Mouse (Mus musculus) myocyte (in vitro differentiated cells): ENCODE measurements around the gene Rai1. TPM values are rescaled to one million over a fixed set of nuclear protein-coding genes. Genes with fewer than 3 reads are reported as not detected.

Experiments
- H3K27me3 ChIP-seq: one replicate; pipeline ENCODE4 v1.6.1; 2011; ENCODE audit not compliant: control insufficient read depth, insufficient read depth, insufficient read length
- H3K36me3 ChIP-seq: one replicate; pipeline ENCODE4 v1.6.1; 2011; ENCODE audit not compliant: control insufficient read depth, insufficient read depth
- H3K4me2 ChIP-seq: one replicate; pipeline ENCODE4 v1.6.1; 2011; ENCODE audit warnings: low read depth, control low read depth
- H3K4me3 ChIP-seq: one replicate; pipeline ENCODE4 v1.5.1; 2011; ENCODE audit warnings: mild to moderate bottlenecking, control low read depth, moderate library complexity
- H3K79me2 ChIP-seq: one replicate; pipeline ENCODE4 v1.6.1; 2011; ENCODE audit not compliant: control insufficient read depth, insufficient read depth
- H3ac ChIP-seq: one replicate; pipeline ENCODE4 v1.6.1; 2011; ENCODE audit not compliant: control insufficient read depth, insufficient read length
- CEBPB ChIP-seq: IDR thresholded peaks from 2 replicates; pipeline ENCODE4 v1.6.1; 2011; ENCODE audit warnings: mild to moderate bottlenecking, moderate library complexity; ENCODE audit not compliant: poor library complexity, insufficient read depth, severe bottlenecking
- E2F4 ChIP-seq: IDR thresholded peaks from one replicate; pipeline ENCODE4 v1.6.1; 2011; ENCODE audit warnings: mild to moderate bottlenecking, control low read depth, moderate library complexity; ENCODE audit not compliant: insufficient read depth
- MAX ChIP-seq: IDR thresholded peaks from one replicate; pipeline ENCODE4 v1.6.1; 2011; ENCODE audit warnings: low read depth, mild to moderate bottlenecking, control low read depth
- MYOD1 ChIP-seq, 3 experiments: IDR thresholded peaks; one replicate each; pipeline ENCODE4 v1.6.1; 2011; ENCODE audit warnings: control low read depth in 2 of 3, low read depth in 2 of 3, mild to moderate bottlenecking in 2 of 3, moderate library complexity in 1 of 3; ENCODE audit not compliant: insufficient read length in 2 of 3, control insufficient read depth in 1 of 3
- MYOG ChIP-seq, 3 experiments: IDR thresholded peaks; one replicate each; pipeline ENCODE4 v1.6.1; 2011; ENCODE audit warnings: control low read depth in 2 of 3, low read depth in 2 of 3, mild to moderate bottlenecking in 2 of 3; ENCODE audit not compliant: insufficient read length in 2 of 3, control insufficient read depth in 1 of 3, insufficient read depth in 1 of 3
- POLR2A ChIP-seq: IDR thresholded peaks from one replicate; pipeline ENCODE4 v1.6.1; 2011; ENCODE audit warnings: low read depth, mild to moderate bottlenecking, control low read depth, moderate library complexity; ENCODE audit not compliant: insufficient read length
- POLR2AphosphoS2 ChIP-seq: IDR thresholded peaks from one replicate; pipeline ENCODE4 v1.6.1; 2011; ENCODE audit warnings: low read depth, control low read depth; ENCODE audit not compliant: insufficient read length
- REST ChIP-seq: IDR thresholded peaks from one replicate; pipeline ENCODE4 v1.6.1; 2011; ENCODE audit warnings: mild to moderate bottlenecking, control low read depth, moderate library complexity; ENCODE audit not compliant: insufficient read depth, insufficient read length
- SRF ChIP-seq: IDR thresholded peaks from one replicate; pipeline ENCODE4 v1.6.1; 2011; ENCODE audit warnings: low read depth; ENCODE audit not compliant: control insufficient read depth, insufficient read length
- TCF12 ChIP-seq: IDR thresholded peaks from one replicate; pipeline ENCODE4 v1.6.1; 2011; ENCODE audit warnings: mild to moderate bottlenecking, control low read depth; ENCODE audit not compliant: poor library complexity, insufficient read depth, severe bottlenecking
- TCF3 ChIP-seq: IDR thresholded peaks from one replicate; pipeline ENCODE4 v1.6.1; 2011; ENCODE audit warnings: low read depth, control low read depth; ENCODE audit not compliant: insufficient read length
- USF1 ChIP-seq: IDR thresholded peaks from one replicate; pipeline ENCODE4 v1.6.1; 2011; ENCODE audit warnings: low read depth, mild to moderate bottlenecking, control low read depth, moderate library complexity
- polyA plus RNA-seq: library from polyadenylated mRNA; unstranded; fragments of >200 nt; fragmentation: generic; extraction: Trizol; gene quantifications from one replicate; pipeline ENCODE4 v1.2.1, GENCODE M21; 2012; ENCODE audit warnings: missing spikeins

Rai1 gene
- polyA plus RNA-seq, 1 experiment: 26.0 TPM

- H3K36me3 ChIP-seq: no peaks in the 10 kb centered on the region
- H3ac ChIP-seq: no peak overlapping the region
- H3K4me2 ChIP-seq: peak overlapping the region; percentile 12
- no peaks in the 10 kb centered on the region for H3K27me3 ChIP-seq
- TF ChIP-seq SRF (no peak), REST (no peak), POLR2AphosphoS2 (no peak), CEBPB (no peak), E2F4 (no peak), MYOG (IDR thresholded peaks at IDR 0.05; ENCODE audit: control insufficient read depth in 1 of 3, insufficient read depth in 1 of 3, insufficient read length in 2 of 3, low read depth in 2 of 3) (no peak), POLR2A (no peak), MAX (no peak), USF1 (no peak), TCF12 (no peak), TCF3 (no peak), MYOD1 (IDR thresholded peaks at IDR 0.05; ENCODE audit: control insufficient read depth in 1 of 3, insufficient read length in 2 of 3, low read depth in 2 of 3) (no peak)
- peaks cover 30% of the 10 kb centered on the region for H3K79me2 ChIP-seq
- no peak overlapping the region for H3K4me3 ChIP-seq
Observed at GRCm38 (mm10) chr11:60182116-60182670, 77.4 kb downstream of the Rai1 start.

GRCm38 (mm10) chr11:60182741-60183140, 77.9 kb downstream of the Rai1 start:
- Histone ChIP-seq H3K27me3 (no peaks in the 10 kb centered on the region), H3K36me3 (no peaks in the 10 kb centered on the region), H3K79me2 (peaks cover 30% of the 10 kb centered on the region), H3K4me3 (no peak overlapping the region), H3K4me2 (no peak overlapping the region), H3ac (no peak overlapping the region)
- TF ChIP-seq MYOG (IDR thresholded peaks at IDR 0.05; ENCODE audit: control insufficient read depth in 1 of 3, insufficient read depth in 1 of 3, insufficient read length in 2 of 3, low read depth in 2 of 3): no peak
- TF ChIP-seq REST: no peak
- TF ChIP-seq MAX: no peak
- TF ChIP-seq TCF12: no peak
- no peak for TF ChIP-seq TCF3
- TF ChIP-seq USF1: no peak
- no peak for TF ChIP-seq MYOD1 (IDR thresholded peaks at IDR 0.05; ENCODE audit: control insufficient read depth in 1 of 3, insufficient read length in 2 of 3, low read depth in 2 of 3)
- no peak for TF ChIP-seq E2F4
- TF ChIP-seq SRF: no peak
- no peak for TF ChIP-seq CEBPB
- TF ChIP-seq POLR2A: no peak
- TF ChIP-seq POLR2AphosphoS2: no peak

- no peak overlapping the region for H3K4me2 ChIP-seq
- peaks cover 15% of the 10 kb centered on the region for H3K79me2 ChIP-seq
- no peak overlapping the region for H3ac ChIP-seq
- H3K27me3 ChIP-seq: no peaks in the 10 kb centered on the region
- no peak for TF ChIP-seq TCF12
- no peak for TF ChIP-seq E2F4
- TF ChIP-seq POLR2AphosphoS2: no peak
- no peak for TF ChIP-seq MYOG (IDR thresholded peaks at IDR 0.05; ENCODE audit: control insufficient read depth in 1 of 3, insufficient read depth in 1 of 3, insufficient read length in 2 of 3, low read depth in 2 of 3)
- TF ChIP-seq USF1: no peak
- TF ChIP-seq CEBPB: no peak
- TF ChIP-seq REST: no peak
- TF ChIP-seq SRF: no peak
- no peak for TF ChIP-seq MAX
- no peak for TF ChIP-seq POLR2A
- no peak for TF ChIP-seq TCF3
- no peak for TF ChIP-seq MYOD1 (IDR thresholded peaks at IDR 0.05; ENCODE audit: control insufficient read depth in 1 of 3, insufficient read length in 2 of 3, low read depth in 2 of 3)
- no peaks in the 10 kb centered on the region for H3K36me3 ChIP-seq
- H3K4me3 ChIP-seq: no peak overlapping the region
Observed at GRCm38 (mm10) chr11:60184346-60185325, 79.8 kb downstream of the Rai1 start.

GRCm38 (mm10) chr11:60185396-60186231, 80.8 kb downstream of the Rai1 start:
- H3K4me3 ChIP-seq: no peak overlapping the region
- no peak overlapping the region for H3ac ChIP-seq
- no peaks in the 10 kb centered on the region for H3K36me3 ChIP-seq
- H3K79me2 ChIP-seq: peaks cover 8% of the 10 kb centered on the region
- no peaks in the 10 kb centered on the region for H3K27me3 ChIP-seq
- TF ChIP-seq TCF12 (no peak), CEBPB (no peak), SRF (no peak), POLR2A (no peak), E2F4 (no peak), MYOG (IDR thresholded peaks at IDR 0.05; ENCODE audit: control insufficient read depth in 1 of 3, insufficient read depth in 1 of 3, insufficient read length in 2 of 3, low read depth in 2 of 3) (no peak), MYOD1 (IDR thresholded peaks at IDR 0.05; ENCODE audit: control insufficient read depth in 1 of 3, insufficient read length in 2 of 3, low read depth in 2 of 3) (no peak), MAX (no peak)
- H3K4me2 ChIP-seq: no peak overlapping the region
